In the genomic region with DNA sequence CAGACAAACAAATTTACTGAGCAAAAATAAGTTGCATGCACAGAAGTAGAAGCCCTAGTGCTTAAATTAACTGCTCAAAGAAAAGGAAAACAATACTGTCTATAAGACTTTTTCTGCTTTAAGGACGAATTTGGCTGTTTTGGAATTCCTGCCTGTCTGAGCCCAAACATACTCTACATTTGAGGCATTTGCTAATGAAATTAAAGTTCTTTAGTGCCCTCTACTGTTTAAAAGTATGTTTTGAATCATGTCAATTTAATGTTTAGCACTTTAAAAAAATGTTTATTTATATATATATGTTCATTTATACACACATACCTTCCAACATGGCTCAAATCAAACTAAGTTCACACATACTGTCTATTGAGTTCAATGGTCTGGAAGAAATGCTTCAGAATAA, we compare ENCODE assay signal across 17 mouse cellular contexts. TPM values are rescaled to one million over a fixed set of nuclear protein-coding genes. Genes with fewer than 3 reads are reported as not detected.
DNase-seq lines count a peak whose midpoint lies in the region; ATAC-seq and TF ChIP-seq lines count a peak whose summit lies in the region.
"Had no signal": no experiment of that assay in that cellular context is flagged by ENCODE, and none has a peak within 500 bp of the region (broad histone marks: within the 10 kb centered on the region; RNA-seq: fewer than 3 reads in every experiment).

No protein-coding gene starts in this region.

- H3K27ac ChIP-seq in cerebellum, adult 2 months (ENCODE audit: insufficient read depth, low read length): no peak overlapping the region
- no peak overlapping the region for H3K27ac ChIP-seq in intestine, postnatal 0 days (ENCODE audit: low read depth, low read length)
- H3K27ac ChIP-seq in intestine, embryonic 16.5 days (ENCODE audit: low read length): no peak overlapping the region
- H3K27ac ChIP-seq in midbrain, embryonic 14.5 days (replicated peaks; ENCODE audit: low read depth, low read length): no peak overlapping the region
- H3K27ac ChIP-seq in midbrain, embryonic 13.5 days: no peak overlapping the region
- H3K27ac ChIP-seq: embryonic facial prominence, embryonic 13.5 days; limb, embryonic 13.5 days; macrophage had no signal

- H3K9me3 ChIP-seq in intestine, postnatal 0 days (ENCODE audit: control insufficient read depth): no peaks in the 10 kb centered on the region
- no peaks in the 10 kb centered on the region for H3K9me3 ChIP-seq in intestine, embryonic 16.5 days (ENCODE audit: control insufficient read depth, low read length)
- H3K9me3 ChIP-seq in midbrain, embryonic 14.5 days (ENCODE audit: control insufficient read depth, low read length): no peaks in the 10 kb centered on the region
- H3K9me3 ChIP-seq in midbrain, embryonic 13.5 days: no peaks in the 10 kb centered on the region
- H3K9me3 ChIP-seq: embryonic facial prominence, embryonic 13.5 days; limb, embryonic 13.5 days had no signal

- H3K36me3 ChIP-seq in intestine, postnatal 0 days (ENCODE audit: control insufficient read depth, insufficient read depth): peaks cover 25% of the 10 kb centered on the region
- no peaks in the 10 kb centered on the region for H3K36me3 ChIP-seq in intestine, embryonic 16.5 days (ENCODE audit: control insufficient read depth, insufficient read depth, low read length)
- H3K36me3 ChIP-seq in midbrain, embryonic 14.5 days (ENCODE audit: control insufficient read depth, insufficient read depth, low read length): peaks cover 27% of the 10 kb centered on the region
- H3K36me3 ChIP-seq in midbrain, embryonic 13.5 days: peaks cover 15% of the 10 kb centered on the region

- TF ChIP-seq POLR2A in cerebellum, adult 2 months (IDR thresholded peaks at IDR 0.05; ENCODE audit: borderline replicate concordance, insufficient read depth, low read length): no peak

- 7% methylated on average over 1 of the region's 1 CpGs for WGBS in cerebellum, adult 2 months
- WGBS in intestine, postnatal 0 days: 13% methylated on average over 1 of the region's 1 CpGs
- 12% methylated on average over 1 of the region's 1 CpGs for WGBS in intestine, embryonic 16.5 days
- WGBS in midbrain, embryonic 14.5 days: 17% methylated on average over 1 of the region's 1 CpGs
- 21% methylated on average over 1 of the region's 1 CpGs for WGBS in midbrain, embryonic 13.5 days

- H3K4me3 ChIP-seq in cerebellum, adult 2 months (replicated peaks; ENCODE audit: insufficient read depth, low read depth, low read length): no peak overlapping the region
- no peak overlapping the region for H3K4me3 ChIP-seq in intestine, postnatal 0 days (ENCODE audit: low read depth, low read length)
- no peak overlapping the region for H3K4me3 ChIP-seq in intestine, embryonic 16.5 days (ENCODE audit: low read length)
- H3K4me3 ChIP-seq in midbrain, embryonic 14.5 days (replicated peaks; ENCODE audit: low read depth, low read length): no peak overlapping the region
- no peak overlapping the region for H3K4me3 ChIP-seq in midbrain, embryonic 13.5 days (replicated peaks)
- H3K4me3 ChIP-seq: embryonic facial prominence, embryonic 13.5 days; limb, embryonic 13.5 days had no signal

- H3K4me2 ChIP-seq in intestine, postnatal 0 days (replicated peaks; ENCODE audit: low read depth): no peak overlapping the region
- H3K4me2 ChIP-seq in intestine, embryonic 16.5 days (ENCODE audit: low read depth, low read length): no peak overlapping the region
- H3K4me2 ChIP-seq in midbrain, embryonic 14.5 days (ENCODE audit: low read length): no peak overlapping the region
- no peak overlapping the region for H3K4me2 ChIP-seq in midbrain, embryonic 13.5 days (replicated peaks)
- H3K4me2 ChIP-seq: embryonic facial prominence, embryonic 13.5 days; limb, embryonic 13.5 days had no signal

- ATAC-seq in intestine, postnatal 0 days: no peak
- ATAC-seq in intestine, embryonic 16.5 days: no peak
- no peak for ATAC-seq in midbrain, embryonic 14.5 days (ENCODE audit: low FRiP score, low TSS enrichment)
- ATAC-seq in midbrain, embryonic 13.5 days: no peak

- TF ChIP-seq CTCF in cerebellum, adult 2 months (IDR thresholded peaks at IDR 0.05; ENCODE audit: borderline replicate concordance, insufficient read depth, low read depth, low read length): peak; percentile 43; the same call in 1 of the 2 replicates
- peak; percentile 45 for TF ChIP-seq CTCF in intestine, postnatal 0 days (IDR thresholded peaks at IDR 0.05; ENCODE audit: low read depth)

- H3K4me1 ChIP-seq in cerebellum, adult 2 months (ENCODE audit: control insufficient read depth, insufficient read depth, low read length): no peaks in the 10 kb centered on the region
- no peaks in the 10 kb centered on the region for H3K4me1 ChIP-seq in intestine, postnatal 0 days (replicated peaks; ENCODE audit: control insufficient read depth, insufficient read depth, low read length)
- H3K4me1 ChIP-seq in intestine, embryonic 16.5 days (ENCODE audit: control insufficient read depth, insufficient read depth, low read length): no peaks in the 10 kb centered on the region
- peaks cover 1% of the 10 kb centered on the region for H3K4me1 ChIP-seq in midbrain, embryonic 14.5 days (ENCODE audit: control insufficient read depth, insufficient read depth, low read length)
- peaks cover 13% of the 10 kb centered on the region; the same call in 1 of the 2 replicates for H3K4me1 ChIP-seq in midbrain, embryonic 13.5 days (replicated peaks)

- no peak overlapping the region for H3K9ac ChIP-seq in intestine, postnatal 0 days (ENCODE audit: low read depth, low read length)
- no peak overlapping the region for H3K9ac ChIP-seq in intestine, embryonic 16.5 days (ENCODE audit: low read depth, low read length)
- no peak overlapping the region for H3K9ac ChIP-seq in midbrain, embryonic 14.5 days (replicated peaks; ENCODE audit: low read length)
- H3K9ac ChIP-seq in midbrain, embryonic 13.5 days (replicated peaks): no peak overlapping the region
- H3K9ac ChIP-seq: embryonic facial prominence, embryonic 13.5 days; limb, embryonic 13.5 days had no signal

- H3K27me3 ChIP-seq in cerebellum, adult 2 months (ENCODE audit: control insufficient read depth, insufficient read depth, low read length): no peaks in the 10 kb centered on the region
- no peaks in the 10 kb centered on the region for H3K27me3 ChIP-seq in intestine, postnatal 0 days (replicated peaks; ENCODE audit: control insufficient read depth, insufficient read depth, low read length)
- H3K27me3 ChIP-seq in intestine, embryonic 16.5 days (replicated peaks; ENCODE audit: control insufficient read depth, insufficient read depth, low read length): no peaks in the 10 kb centered on the region
- no peaks in the 10 kb centered on the region for H3K27me3 ChIP-seq in midbrain, embryonic 14.5 days (ENCODE audit: control insufficient read depth, insufficient read depth, low read length)
- no peaks in the 10 kb centered on the region for H3K27me3 ChIP-seq in midbrain, embryonic 13.5 days
- H3K27me3 ChIP-seq: embryonic facial prominence, embryonic 13.5 days; limb, embryonic 13.5 days had no signal

- no peak for DNase-seq in cerebellum, adult 2 months
- no peak for DNase-seq in cerebellum, postnatal 4 days (ENCODE audit: low spot score in 2 of 2)
- DNase-seq in midbrain, embryonic 14.5 days: peak; percentile 77
- peak; percentile 44 for DNase-seq in retina, postnatal 1 day
- DNase-seq in right cerebral cortex, postnatal 14 days: no peak
- DNase-seq: adrenal gland, postnatal 10 days; B cell, adult 2 months; cerebellum, adult 11-12 months; heart, postnatal 10 days; kidney, adult 2 months; thymus, postnatal 25 days had no signal

RNA-seq across cellular contexts. Expression of gene Zfp609, which starts 22.8 kb away (rescaled TPM):
- polyA plus RNA-seq in cerebellum, adult 2 months (2012; rRNA removed): 19.2 and 23.2 TPM in 2 replicates
- polyA plus RNA-seq in intestine, postnatal 0 days (2015; fragmentation: Nextera tagmentation; extraction: Ambion mirVana): 3.1 and 3.7 TPM in 2 replicates
- 3.8 and 4.2 TPM in 2 replicates for polyA plus RNA-seq in intestine, embryonic 16.5 days (2015; fragmentation: Nextera tagmentation; extraction: Ambion mirVana)
- polyA plus RNA-seq in midbrain, embryonic 14.5 days (2014; fragmentation: Nextera tagmentation; extraction: Ambion mirVana): 9.2 and 10.2 TPM in 2 replicates
- polyA plus RNA-seq in midbrain, embryonic 13.5 days (2015; fragmentation: Nextera tagmentation; extraction: Ambion mirVana): 9.9 and 10.5 TPM in 2 replicates

RNA-seq across cellular contexts. Expression of gene Pclaf, which starts 39.8 kb away (rescaled TPM):
- polyA plus RNA-seq in cerebellum, adult 2 months (2012; rRNA removed): 0.13 and 0.29 TPM in 2 replicates
- 51.6 and 54.5 TPM in 2 replicates for polyA plus RNA-seq in intestine, postnatal 0 days (2015; fragmentation: Nextera tagmentation; extraction: Ambion mirVana)
- polyA plus RNA-seq in intestine, embryonic 16.5 days (2015; fragmentation: Nextera tagmentation; extraction: Ambion mirVana): 115 and 141 TPM in 2 replicates
- polyA plus RNA-seq in midbrain, embryonic 14.5 days (2014; fragmentation: Nextera tagmentation; extraction: Ambion mirVana): 16.8 and 27.1 TPM in 2 replicates
- polyA plus RNA-seq in midbrain, embryonic 13.5 days (2015; fragmentation: Nextera tagmentation; extraction: Ambion mirVana): 62.0 and 72.5 TPM in 2 replicates

RNA-seq across cellular contexts. Expression of gene Trip4, which starts 58.4 kb away (rescaled TPM):
- polyA plus RNA-seq in cerebellum, adult 2 months (2012; rRNA removed): 20.4 and 24.5 TPM in 2 replicates
- 13.1 and 13.4 TPM in 2 replicates for polyA plus RNA-seq in intestine, postnatal 0 days (2015; fragmentation: Nextera tagmentation; extraction: Ambion mirVana)
- 20.3 and 22.2 TPM in 2 replicates for polyA plus RNA-seq in intestine, embryonic 16.5 days (2015; fragmentation: Nextera tagmentation; extraction: Ambion mirVana)
- 27.6 and 38.8 TPM in 2 replicates for polyA plus RNA-seq in midbrain, embryonic 14.5 days (2014; fragmentation: Nextera tagmentation; extraction: Ambion mirVana)
- 31.3 and 32.2 TPM in 2 replicates for polyA plus RNA-seq in midbrain, embryonic 13.5 days (2015; fragmentation: Nextera tagmentation; extraction: Ambion mirVana)

RNA-seq across cellular contexts. Expression of gene Csnk1g1, which starts 58.5 kb away (rescaled TPM):
- 21.9 and 25.4 TPM in 2 replicates for polyA plus RNA-seq in cerebellum, adult 2 months (2012; rRNA removed)
- polyA plus RNA-seq in intestine, postnatal 0 days (2015; fragmentation: Nextera tagmentation; extraction: Ambion mirVana): 5.7 and 7.2 TPM in 2 replicates
- polyA plus RNA-seq in intestine, embryonic 16.5 days (2015; fragmentation: Nextera tagmentation; extraction: Ambion mirVana): 9.4 and 9.9 TPM in 2 replicates
- polyA plus RNA-seq in midbrain, embryonic 14.5 days (2014; fragmentation: Nextera tagmentation; extraction: Ambion mirVana): 26.0 and 29.9 TPM in 2 replicates
- 24.5 and 25.4 TPM in 2 replicates for polyA plus RNA-seq in midbrain, embryonic 13.5 days (2015; fragmentation: Nextera tagmentation; extraction: Ambion mirVana)

Comparison
In these comparisons a context has a peak if more than half of its experiments do, and no peak if none do; other contexts are left out.
1. DNase-seq: peak in midbrain, embryonic 14.5 days (single experiment) and retina, postnatal 1 day (single experiment); none in cerebellum, adult 2 months (0 of 2), cerebellum, postnatal 4 days (0 of 2) and right cerebral cortex, postnatal 14 days (single experiment).
2. RNA of gene Pclaf, which starts 39.8 kb away (polyA plus RNA-seq): 115 to 141 TPM in intestine, embryonic 16.5 days, 62.0 to 72.5 TPM in midbrain, embryonic 13.5 days, 51.6 to 54.5 TPM in intestine, postnatal 0 days and 16.8 to 27.1 TPM in midbrain, embryonic 14.5 days; 0.13 to 0.29 TPM in cerebellum, adult 2 months; every median in the first group is over 10 times any median in the second.